Mouse (Mus musculus) mouse embryonic stem cell (cell line): Measurements from ENCODE around the gene Cdh4.

Source experiments
- in situ Hi-C, 2 experiments: fragments of 300-500 bp; cut with MboI; formaldehyde crosslinking; loops; 1 replicate in 1 of 2; 3 replicates in 1 of 2; pipeline ENCODE4 v1.14.3; 2019 to 2020; ENCODE audit warnings: low sequenced_read_pairs in 2 of 2, low pct_unique_long_range_greater_than_20kb in 1 of 2, mixed read lengths in 1 of 2; ENCODE audit not compliant: unreplicated experiment in 1 of 2

The Cdh4 gene

DNA sequence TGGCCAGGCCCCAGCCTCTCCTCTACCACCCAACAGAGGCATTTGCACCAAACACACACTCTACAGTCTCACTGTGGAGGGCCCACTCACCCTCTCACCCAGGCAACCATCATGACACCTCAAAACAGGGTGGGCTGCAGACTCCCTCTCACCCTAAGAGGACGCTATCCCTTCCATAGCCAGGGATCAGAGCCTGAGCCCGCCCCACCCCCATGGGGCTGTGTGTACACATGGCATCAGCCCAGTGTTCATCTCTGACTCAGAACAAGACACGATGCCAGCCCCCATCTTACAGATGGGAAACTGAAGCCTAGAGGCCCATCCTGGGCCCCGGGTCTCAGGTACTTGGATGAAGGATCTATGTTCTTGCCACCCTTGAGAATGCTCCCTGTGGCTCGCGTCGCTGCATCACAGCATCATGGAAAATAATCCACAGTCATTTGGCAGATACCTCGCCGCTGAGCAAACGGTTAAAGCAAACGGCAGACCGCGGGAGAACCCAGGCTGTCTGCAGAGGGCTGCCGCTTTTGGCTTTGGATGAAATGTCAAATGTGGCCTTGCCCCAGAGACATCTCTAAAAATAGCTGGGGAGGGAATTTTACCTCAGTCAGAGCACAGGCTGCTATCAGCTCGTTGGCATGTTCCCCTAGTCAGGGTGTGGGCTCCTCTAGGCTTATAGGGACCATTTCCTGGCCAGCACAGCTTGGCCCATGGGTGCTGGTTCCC lies 198.5 kb downstream of the Cdh4 start:
- in situ Hi-C loops, result no loop called here

DNA sequence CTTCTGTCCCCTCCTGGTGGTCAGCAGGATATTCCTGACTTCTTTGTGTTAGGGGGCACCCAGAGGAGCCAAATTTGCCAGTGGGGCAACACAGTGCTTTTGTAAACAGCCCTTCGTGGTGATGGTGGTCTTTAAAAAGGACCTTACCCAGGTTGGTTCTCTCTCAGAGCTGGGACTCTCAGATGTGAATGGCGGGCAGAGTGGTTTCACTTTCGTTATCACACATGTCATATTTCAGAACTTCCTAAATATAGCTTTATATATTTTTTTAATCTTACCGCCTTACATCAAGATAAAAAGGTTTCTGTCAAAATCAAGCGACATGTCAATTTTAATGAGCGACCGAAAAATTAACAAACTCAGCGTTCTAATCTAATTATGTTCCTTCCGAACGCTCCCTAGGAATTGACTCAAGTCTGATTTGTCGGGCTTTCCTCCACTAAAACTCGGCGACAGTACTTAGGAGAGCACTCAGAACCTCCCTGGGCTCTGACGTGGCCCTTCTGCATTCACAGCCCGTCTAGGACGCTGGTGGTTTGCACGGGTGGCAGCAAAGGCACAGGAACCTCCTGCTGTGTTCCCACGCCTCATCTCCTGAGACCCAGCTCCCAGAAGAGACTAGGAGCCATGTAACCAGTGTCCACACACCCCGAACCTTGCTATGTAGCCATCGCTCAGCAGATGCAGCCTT lies 206.5 kb downstream of the Cdh4 start:
- in situ Hi-C loops, result no loop called here

DNA sequence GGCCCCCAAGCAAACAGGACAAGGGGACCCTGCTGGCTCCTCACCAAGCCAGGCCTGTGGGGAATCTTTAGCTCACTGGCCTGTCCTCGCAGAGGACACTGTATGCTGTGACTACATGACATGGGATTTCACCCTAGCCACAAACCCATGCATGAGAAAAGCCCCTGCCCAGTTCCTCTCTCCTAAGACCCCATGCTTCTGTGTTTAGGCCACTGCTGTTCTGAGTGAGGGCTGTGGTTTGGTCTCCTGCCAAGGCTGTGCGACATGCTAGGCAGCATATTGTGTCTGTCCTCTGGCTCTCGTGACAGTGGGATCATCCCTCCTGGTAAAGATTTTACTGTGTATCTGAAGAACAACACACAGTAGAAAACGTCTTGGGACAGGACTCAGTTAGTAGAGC lies 207.1 kb downstream of the Cdh4 start:
- in situ Hi-C loops, result no loop called here

DNA sequence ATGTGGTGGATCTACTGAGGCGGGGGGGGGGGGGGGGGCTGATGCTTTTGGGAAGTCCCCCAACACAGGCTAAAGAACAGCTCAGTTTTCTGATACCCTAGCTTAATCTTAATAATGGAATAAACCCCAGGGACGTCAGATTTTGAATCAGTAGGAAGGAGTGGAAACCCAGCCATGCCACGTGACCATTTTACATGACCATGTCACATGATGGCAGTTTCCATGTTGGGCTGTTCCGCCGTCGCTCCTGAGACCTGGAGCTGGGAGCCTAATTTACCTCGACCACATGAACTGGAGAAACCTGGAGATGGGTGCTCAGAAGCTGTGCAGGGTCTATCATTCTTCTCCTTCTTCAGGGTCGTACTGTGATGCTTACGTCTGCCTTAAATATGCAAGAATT lies 207.9 kb downstream of the Cdh4 start:
- in situ Hi-C loops, result no loop called here

DNA sequence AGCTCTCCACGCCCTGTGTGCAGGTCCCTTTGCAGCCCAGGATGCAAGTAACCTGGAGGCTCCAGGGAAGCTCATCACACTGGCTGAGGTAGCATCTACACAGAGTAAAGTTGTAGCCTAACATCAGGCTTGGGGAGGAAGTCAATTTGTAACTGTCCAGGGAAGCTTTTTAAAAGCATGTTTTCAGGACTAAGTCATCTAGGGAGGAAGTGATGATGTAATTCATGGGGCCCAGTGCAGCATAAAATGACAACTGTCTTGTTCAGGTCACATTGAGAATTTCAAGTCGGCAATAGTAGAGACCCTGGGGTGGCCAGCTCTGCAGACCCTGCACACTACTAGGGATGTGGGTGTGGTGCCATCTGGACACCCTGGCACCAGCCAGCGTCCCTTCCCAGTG lies 213.3 kb downstream of the Cdh4 start:
- in situ Hi-C loops, result no loop called here

DNA sequence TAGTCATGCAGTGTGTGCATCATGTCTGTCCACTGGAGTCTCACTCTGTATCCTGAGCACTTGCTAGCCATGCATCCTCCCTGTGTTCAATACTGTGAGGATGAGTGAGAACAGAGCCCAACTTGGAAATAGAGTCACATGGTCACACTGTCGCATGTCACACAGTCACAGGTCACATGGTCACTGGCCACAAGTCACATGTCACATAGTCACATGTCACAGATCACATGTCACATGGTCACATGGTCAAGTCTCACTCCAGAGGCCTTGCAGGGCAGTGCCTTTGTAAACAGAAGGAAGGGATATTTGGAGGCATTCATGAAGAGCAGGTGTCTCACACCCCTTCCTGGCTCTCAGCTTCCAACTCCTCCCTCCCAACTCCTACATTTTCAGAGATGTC lies 217.0 kb downstream of the Cdh4 start:
- in situ Hi-C loops, result no loop called here

DNA sequence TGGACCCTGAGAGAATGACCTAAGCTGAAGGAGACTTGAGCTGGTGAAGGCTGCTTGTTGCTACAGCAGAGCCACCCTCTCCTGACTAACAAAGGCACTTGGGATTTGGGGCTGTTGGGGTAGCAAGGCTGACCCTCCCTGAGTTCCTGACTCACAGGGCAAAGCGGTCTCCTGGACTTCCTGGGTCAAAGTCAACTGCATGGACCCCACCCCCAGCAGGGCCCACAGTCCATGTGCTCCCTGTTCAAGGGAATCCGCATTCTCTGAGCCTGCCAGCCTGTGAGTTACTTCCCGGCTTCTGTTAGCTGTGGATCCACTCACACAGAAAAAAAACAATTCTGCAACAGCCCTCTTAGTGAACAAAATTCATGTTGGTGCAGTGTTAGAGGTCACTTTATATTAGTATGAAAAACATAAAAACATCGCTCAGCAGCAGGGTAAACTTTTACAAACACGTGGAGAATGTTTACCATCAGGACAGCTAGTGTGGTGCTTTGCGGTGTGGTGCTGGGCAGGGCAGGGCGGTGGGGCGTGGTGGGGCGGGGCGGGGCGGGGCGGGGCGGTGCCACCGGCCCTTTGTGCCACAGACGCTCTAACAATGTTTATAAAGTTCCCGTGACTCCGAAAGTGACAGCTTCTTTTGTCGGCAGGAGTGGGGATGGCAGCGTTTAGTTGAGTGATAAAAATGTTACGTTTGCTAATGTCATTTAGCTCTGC lies 219.9 kb downstream of the Cdh4 start:
- in situ Hi-C loops, result no loop called here

DNA sequence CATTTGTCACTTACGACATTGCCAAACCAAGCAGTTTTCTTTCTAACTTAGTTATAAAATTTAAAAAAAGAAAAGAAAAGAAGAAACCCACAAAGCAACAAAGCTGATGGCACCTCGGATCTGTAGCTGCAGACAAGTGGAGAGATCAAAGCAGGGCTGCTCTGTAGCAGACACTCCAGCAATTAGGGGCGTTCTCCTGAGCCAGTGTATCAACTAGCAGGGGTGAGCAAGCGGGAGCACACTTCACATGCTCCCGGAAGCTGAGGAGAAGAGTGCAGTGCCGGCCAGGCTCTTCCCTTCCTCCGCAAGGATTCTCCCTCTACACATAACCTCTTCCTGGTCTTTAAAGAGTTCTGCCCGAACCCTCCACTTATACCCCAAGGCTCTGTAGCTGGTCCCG lies 220.5 kb downstream of the Cdh4 start:
- in situ Hi-C loops, result no loop called here

DNA sequence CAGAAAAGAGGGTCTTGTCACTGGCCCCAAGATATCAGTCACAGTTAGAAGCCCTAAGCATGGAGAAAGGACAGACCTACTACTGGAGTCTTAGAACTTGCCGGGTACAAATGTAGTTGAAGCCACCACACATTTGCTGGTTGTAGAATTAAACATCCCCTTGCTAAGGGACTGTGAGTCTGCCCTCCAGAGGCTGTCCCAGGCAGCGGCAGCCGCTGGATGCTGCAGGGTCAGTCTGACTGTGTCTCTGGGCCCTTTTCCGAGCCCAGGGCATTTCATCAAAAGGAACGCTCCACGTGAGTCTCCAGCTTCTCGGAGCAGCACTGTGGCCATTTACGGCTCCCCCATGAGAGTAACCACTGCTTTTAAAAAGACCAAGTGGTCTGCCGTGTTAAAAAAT lies 221.4 kb downstream of the Cdh4 start:
- in situ Hi-C loops, result no loop called here

DNA sequence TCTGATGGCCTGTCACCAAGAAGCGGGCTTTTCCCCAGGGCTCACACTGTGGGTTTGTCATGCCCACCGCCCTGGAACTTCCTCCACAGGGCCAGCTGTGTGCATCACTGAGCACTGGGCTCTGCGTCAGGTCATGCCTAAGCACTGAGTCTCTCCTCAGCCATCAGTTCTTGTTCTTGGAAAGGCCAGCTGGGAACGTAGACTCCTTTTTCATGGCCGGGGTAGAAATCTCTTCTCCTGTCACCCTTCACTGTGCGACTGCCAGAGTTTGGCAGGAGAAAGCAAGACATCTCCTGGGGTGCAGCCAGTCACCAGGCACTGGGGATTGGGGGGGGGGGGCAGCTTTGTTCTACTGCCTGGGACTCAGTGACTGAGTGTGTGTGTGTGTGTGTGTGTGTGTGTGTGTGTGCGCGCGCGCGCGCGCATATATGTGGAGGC lies 222.0 kb downstream of the Cdh4 start:
- in situ Hi-C loops, result no loop called here

DNA sequence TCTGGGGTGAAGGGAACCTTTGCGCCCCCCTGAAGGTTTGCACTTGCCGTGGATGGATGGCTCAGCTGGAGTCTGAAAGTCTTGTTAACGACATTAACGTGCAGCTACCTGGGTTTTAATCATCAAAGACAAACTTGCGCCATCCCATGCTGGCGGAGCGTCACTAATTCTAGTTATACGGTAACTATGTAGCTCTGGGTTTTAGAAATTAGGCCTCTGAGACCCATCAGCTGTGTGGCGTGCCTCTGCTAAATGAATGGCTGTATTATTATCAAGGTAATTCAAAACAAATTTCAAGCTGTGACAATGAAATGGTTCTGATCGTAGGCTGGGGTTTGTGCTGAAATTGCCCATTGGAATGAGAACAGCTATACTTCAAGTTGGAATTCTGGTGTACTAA lies 228.5 kb downstream of the Cdh4 start:
- in situ Hi-C loops, result no loop called here

DNA sequence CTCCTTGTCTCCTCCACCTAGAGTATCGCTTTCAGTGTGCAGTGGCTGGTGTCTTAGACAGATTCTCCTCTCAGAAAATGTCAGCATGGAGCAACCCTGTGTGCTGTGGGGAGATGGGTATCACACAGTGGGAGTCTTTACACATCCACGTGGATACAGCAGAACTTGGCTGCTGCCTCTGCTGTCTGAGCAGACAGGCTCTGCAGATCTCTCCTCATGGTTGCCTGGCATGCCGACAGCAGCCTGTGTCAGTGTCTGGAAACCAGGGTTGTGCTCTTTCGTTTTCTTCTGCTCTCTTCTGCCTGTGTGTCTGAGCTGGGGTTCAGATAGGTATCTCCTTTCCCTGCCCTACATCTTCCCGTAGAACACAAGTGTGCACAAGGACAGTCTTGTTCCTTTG lies 237.6 kb downstream of the Cdh4 start:
- in situ Hi-C loops, result no loop called here

DNA sequence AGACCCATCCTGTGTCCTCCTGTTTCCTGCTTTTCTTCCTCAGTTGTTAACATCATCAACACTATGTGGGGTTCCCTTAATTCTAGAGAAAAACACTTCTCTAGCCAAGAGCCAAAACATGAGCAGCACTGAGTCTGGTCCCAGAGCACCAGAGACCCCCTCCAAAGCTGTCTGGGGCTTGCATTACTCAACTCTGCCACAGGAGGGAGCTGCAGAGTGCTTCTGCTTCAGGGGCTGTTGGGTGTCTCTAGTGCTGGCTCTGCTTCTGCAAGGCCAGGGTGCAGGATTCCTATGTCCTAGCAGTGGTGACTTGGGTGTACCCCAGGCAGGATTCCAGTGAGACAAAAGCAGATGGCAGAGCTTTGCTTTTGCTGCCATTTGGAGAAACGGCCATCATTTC lies 239.2 kb downstream of the Cdh4 start:
- in situ Hi-C loops, result no loop called here

DNA sequence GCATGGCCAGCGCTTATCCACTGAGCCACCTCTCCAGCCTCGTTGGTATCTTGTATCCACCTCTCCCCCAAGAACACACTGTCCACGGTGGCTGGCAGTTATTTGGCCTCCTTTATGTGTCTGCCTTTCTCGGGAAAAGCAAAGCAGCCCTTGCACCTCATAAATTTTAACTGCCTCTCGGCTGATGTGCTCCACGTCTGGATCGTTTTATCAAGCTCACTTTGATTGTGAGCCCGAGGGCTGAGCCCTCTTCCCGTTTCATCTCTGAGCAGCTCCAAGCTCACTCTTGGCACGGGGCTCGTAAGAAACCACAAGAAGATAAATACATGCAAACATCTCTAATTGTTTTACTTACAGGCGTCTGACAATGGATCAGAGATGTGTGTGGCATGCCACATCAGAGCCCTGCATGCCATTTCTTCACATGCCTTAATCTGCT lies 245.0 kb downstream of the Cdh4 start:
- in situ Hi-C loops, result no loop called here

DNA sequence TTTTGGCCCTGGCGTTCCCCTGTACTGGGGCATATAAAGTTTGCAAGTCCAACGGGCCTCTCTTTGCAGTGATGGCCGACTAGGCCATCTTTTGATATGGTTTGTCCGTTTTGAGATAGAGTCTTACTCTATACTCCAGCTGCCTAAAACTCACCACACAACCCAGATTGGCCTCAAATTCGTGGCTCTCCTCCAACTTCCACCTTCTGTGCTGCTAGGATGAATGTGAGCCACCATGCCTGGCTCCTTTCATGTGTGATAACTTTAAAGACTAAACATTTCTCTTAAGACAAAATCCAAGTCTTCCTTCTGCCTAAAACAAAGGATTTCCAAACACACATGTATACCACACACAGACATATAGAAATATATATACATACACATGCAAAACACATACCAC lies 246.7 kb downstream of the Cdh4 start:
- in situ Hi-C loops, result no loop called here

DNA sequence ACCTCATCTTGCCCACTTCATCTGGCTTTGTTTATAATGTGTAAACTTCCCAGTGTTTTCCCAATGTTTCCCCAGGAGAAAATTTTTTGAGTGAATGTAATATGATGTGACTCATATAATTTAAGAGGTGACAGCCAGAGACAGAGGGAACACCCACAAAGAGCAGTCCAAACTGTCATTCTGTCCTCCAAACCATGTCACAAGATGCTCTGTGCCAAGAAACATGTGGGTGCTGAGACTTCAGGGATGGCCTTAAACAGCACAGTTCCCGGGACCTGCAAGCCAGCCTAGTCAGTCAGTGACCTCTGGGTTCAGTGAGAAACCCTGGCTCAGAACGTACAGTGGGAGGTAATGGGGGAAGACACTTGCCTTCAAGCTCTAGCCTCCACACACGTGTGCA lies 247.5 kb downstream of the Cdh4 start:
- in situ Hi-C loops, result no loop called here

DNA sequence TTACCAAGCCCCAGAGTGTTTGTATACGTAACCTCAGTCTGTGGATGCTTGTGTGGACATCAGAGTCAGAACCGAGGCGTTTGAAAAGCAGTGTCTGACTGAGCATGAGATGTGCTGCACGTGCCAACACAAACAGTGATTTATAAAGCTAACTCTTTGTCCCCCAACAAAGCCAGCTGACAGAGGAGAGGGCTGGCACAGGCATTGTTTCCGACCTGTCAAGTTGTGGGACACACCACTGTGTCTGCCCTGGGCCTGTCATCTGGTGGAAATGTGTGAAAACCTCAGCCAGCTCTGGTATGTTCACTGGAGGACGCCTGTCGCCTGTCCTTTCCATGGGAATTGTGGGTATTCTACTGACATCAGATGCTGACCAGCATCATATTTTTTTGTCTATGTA lies 248.3 kb downstream of the Cdh4 start:
- in situ Hi-C loops, result no loop called here

DNA sequence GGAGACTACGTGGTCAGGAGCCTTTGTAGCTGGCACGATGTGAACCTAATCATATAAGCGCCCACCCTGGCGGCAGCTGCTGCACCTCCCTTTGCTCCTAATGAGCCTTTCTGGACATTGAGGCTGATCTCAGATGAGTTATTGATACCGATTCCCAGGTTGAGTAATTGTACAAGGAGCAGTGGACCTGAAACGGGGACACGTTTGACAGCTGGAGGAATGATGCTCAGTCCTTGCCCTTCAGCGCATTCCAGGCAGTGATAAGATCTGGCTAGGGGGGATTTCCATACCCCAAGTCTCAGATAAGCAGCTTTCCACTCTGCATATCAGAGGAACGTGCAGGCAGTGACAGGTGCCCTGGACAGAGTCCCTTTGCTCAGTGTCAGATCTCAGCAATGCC lies 252.7 kb downstream of the Cdh4 start:
- in situ Hi-C loops, result no loop called here

DNA sequence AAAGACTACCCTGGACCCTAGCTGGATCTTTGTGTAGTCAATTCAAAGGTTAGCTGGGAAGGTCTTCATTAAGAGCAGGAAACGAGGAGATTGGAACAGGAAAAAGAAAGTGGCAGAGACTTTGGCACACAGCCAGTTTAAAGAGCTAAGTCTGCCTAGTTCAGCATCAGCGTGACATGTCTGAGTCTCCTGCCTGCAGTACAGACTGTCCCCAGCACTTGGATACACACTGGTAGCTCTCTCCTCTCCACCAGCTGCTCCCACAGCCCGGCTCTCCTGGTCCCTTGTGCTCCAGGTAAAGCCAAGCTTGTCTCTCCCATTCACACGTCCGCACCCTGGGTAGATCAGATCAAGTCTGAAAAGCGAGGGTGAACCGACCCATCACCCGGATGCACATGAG lies 255.4 kb downstream of the Cdh4 start:
- in situ Hi-C loops, result no loop called here
